Mouse (Mus musculus) erythroblast, embryonic 14.5 days (primary cell): ENCODE measurements around the gene Myo15. TPM values are rescaled to one million over a fixed set of nuclear protein-coding genes. Genes with fewer than 3 reads are reported as not detected.
"Not testable (repeated sequence)": the region's sequence is repeated elsewhere in the genome, so short reads cannot be mapped to it uniquely, and the experiment has no call there.

ENCODE experiments used
- H3K27me3 ChIP-seq: 2 replicates; pipeline ENCODE4 v1.6.1; 2012; ENCODE audit warnings: inconsistent platforms; ENCODE audit not compliant: control insufficient read depth
- H3K36me3 ChIP-seq: 2 replicates; pipeline ENCODE4 v1.6.1; 2012; ENCODE audit warnings: mild to moderate bottlenecking, inconsistent platforms; ENCODE audit not compliant: control insufficient read depth
- H3K4me1 ChIP-seq: 2 replicates; pipeline ENCODE4 v1.6.1; 2012; ENCODE audit warnings: inconsistent platforms; ENCODE audit not compliant: control insufficient read depth
- H3K4me3 ChIP-seq: replicated peaks from 2 replicates; pipeline ENCODE3; 2012; ENCODE audit warnings: moderate library complexity, mild to moderate bottlenecking, inconsistent platforms
- H3K9me3 ChIP-seq: 2 replicates; pipeline ENCODE4 v1.6.1; 2012; ENCODE audit warnings: low read length, inconsistent platforms, mixed read lengths; ENCODE audit not compliant: control insufficient read depth
- GATA1 ChIP-seq: IDR thresholded peaks from 2 replicates; pipeline ENCODE4 v1.6.1; 2012; ENCODE audit warnings: low read length, inconsistent platforms, mixed read lengths
- TAL1 ChIP-seq: IDR thresholded peaks from 3 replicates; pipeline ENCODE4 v1.6.1; 2012; ENCODE audit warnings: low read length, inconsistent platforms, mixed read lengths
- polyA plus RNA-seq: library from polyadenylated mRNA; stranded (reverse); fragments of >175 nt; gene quantifications from 2 replicates; pipeline ENCODE4 v1.2.3, GENCODE M21; 2012

Gene Myo15
- polyA plus RNA-seq, 1 experiment, result 0.52 TPM

- H3K4me1 ChIP-seq, result no peaks in the 10 kb centered on the region
- no peak overlapping the region for H3K4me3 ChIP-seq
- no peaks in the 10 kb centered on the region for H3K27me3 ChIP-seq
- TF ChIP-seq GATA1, result no peak
- no peak for TF ChIP-seq TAL1
- no peaks in the 10 kb centered on the region for H3K9me3 ChIP-seq
- H3K36me3 ChIP-seq, result peaks cover 76% of the 10 kb centered on the region
These were observed 88.5 kb downstream of the Myo15 start for GRCm38 (mm10) chr11:60557675-60558074.

- Histone ChIP-seq H3K36me3 (peaks cover 59% of the 10 kb centered on the region), H3K4me3 (no peak overlapping the region), H3K9me3 (no peaks in the 10 kb centered on the region), H3K4me1 (no peaks in the 10 kb centered on the region), H3K27me3 (no peaks in the 10 kb centered on the region)
- TF ChIP-seq TAL1, result no peak
- TF ChIP-seq GATA1, result no peak
These were observed 90.2 kb downstream of the Myo15 start for GRCm38 (mm10) chr11:60559342-60559741.

GRCm38 (mm10) chr11:60574006-60574405 is 104.9 kb downstream of the Myo15 start:
- not testable (repeated sequence) for H3K9me3 ChIP-seq, H3K4me3 ChIP-seq, H3K27me3 ChIP-seq, H3K4me1 ChIP-seq, H3K36me3 ChIP-seq

Other genes starting within 250 kb of the Myo15 start
- 10.0 and 12.3 TPM in 2 replicates for gene Srebf1, start 246.8 kb upstream of the Myo15 start, polyA plus RNA-seq
- gene Tom1l2, start 116.4 kb upstream of the Myo15 start, polyA plus RNA-seq, result 0.94 and 1.0 TPM in 2 replicates
- not detected in 2 replicates for gene Drc3, start 116.0 kb upstream of the Myo15 start, polyA plus RNA-seq
- gene Gid4, start 52.2 kb upstream of the Myo15 start, polyA plus RNA-seq, result 1.2 and 2.1 TPM in 2 replicates
- gene Atpaf2, start 50.9 kb upstream of the Myo15 start, polyA plus RNA-seq, result 6.1 and 6.9 TPM in 2 replicates
- 2.5 and 4.5 TPM in 2 replicates for gene Drg2, start 14.7 kb upstream of the Myo15 start, polyA plus RNA-seq
- gene Alkbh5, start 67.0 kb downstream of the Myo15 start, polyA plus RNA-seq, result 2.2 and 2.5 TPM in 2 replicates
- 2.5 and 4.0 TPM in 2 replicates for gene Llgl1, start 230.4 kb downstream of the Myo15 start, polyA plus RNA-seq